Mouse (Mus musculus) granulocyte monocyte progenitor cell, adult 5-6 weeks (primary cell): Measurements from ENCODE around the gene Syngap1. TPM values are rescaled to one million over a fixed set of nuclear protein-coding genes. Genes with fewer than 3 reads are reported as not detected.
"Not testable (repeated sequence)": the region's sequence is repeated elsewhere in the genome, so short reads cannot be mapped to it uniquely, and the experiment has no call there.

Experiments
- ATAC-seq: replicated peaks from 2 replicates; pipeline ENCODE4 v1.8.0; 2016; ENCODE audit warnings: mild to moderate bottlenecking, moderate TSS enrichment, inconsistent platforms; ENCODE audit not compliant: poor library complexity, severe bottlenecking
- total RNA-seq, 2 experiments: library from RNA; stranded (forward) in 1 of 2; stranded (reverse) in 1 of 2; fragments of 200-712, 200-1000 nt in 1 of 2; fragments of >200 nt in 1 of 2; fragmentation: Nextera tagmentation in 1 of 2; gene quantifications; 2 replicates each; pipeline ENCODE4 v1.2.3; 2014 to 2017

Gene Syngap1
- total RNA-seq, 2 experiments from 2014 or later: 0.31 to 10.1 TPM

- no peak for ATAC-seq
Observed at GRCm38 (mm10) chr17:26951952-26952877, 11.2 kb downstream of the Syngap1 start.

- no peak for ATAC-seq
Observed at GRCm38 (mm10) chr17:26953201-26953600, 12.1 kb downstream of the Syngap1 start.

GRCm38 (mm10) chr17:26953726-26954125 is 12.7 kb downstream of the Syngap1 start:
- ATAC-seq: no peak

- no peak for ATAC-seq
Observed at GRCm38 (mm10) chr17:26956309-26956708, 15.3 kb downstream of the Syngap1 start.

GRCm38 (mm10) chr17:26956895-26957294 is 15.8 kb downstream of the Syngap1 start:
- ATAC-seq: no peak

GRCm38 (mm10) chr17:26957872-26958271 is 16.8 kb downstream of the Syngap1 start:
- no peak for ATAC-seq

- ATAC-seq: no peak
Observed at GRCm38 (mm10) chr17:26958880-26959279, 17.8 kb downstream of the Syngap1 start.

- no peak for ATAC-seq
Observed at GRCm38 (mm10) chr17:26959815-26960214, 18.8 kb downstream of the Syngap1 start.

GRCm38 (mm10) chr17:26961572-26962240 is 20.7 kb downstream of the Syngap1 start:
- ATAC-seq: no peak

GRCm38 (mm10) chr17:26966993-26967392 is 25.9 kb downstream of the Syngap1 start:
- ATAC-seq: no peak

- ATAC-seq: no peak
Observed at GRCm38 (mm10) chr17:26967477-26967876, 26.4 kb downstream of the Syngap1 start.

GRCm38 (mm10) chr17:26968200-26968611 is 27.2 kb downstream of the Syngap1 start:
- ATAC-seq: no peak

- ATAC-seq: no peak
Observed at GRCm38 (mm10) chr17:26969257-26969656, 28.2 kb downstream of the Syngap1 start.

GRCm38 (mm10) chr17:26970221-26970620 is 29.2 kb downstream of the Syngap1 start:
- ATAC-seq: no peak

- ATAC-seq: no peak
Observed at GRCm38 (mm10) chr17:26971247-26971905, 30.3 kb downstream of the Syngap1 start.

- ATAC-seq: no peak
Observed at GRCm38 (mm10) chr17:26972107-26972506, 31.1 kb downstream of the Syngap1 start.

GRCm38 (mm10) chr17:26972703-26973574 is 31.9 kb downstream of the Syngap1 start, which contains the start of gene Zbtb9:
Gene Zbtb9, plus strand, starts transcription at chr17:26973167.
- peak; percentile 98 for ATAC-seq

- ATAC-seq: no peak
Observed at GRCm38 (mm10) chr17:26974547-26974946, 33.5 kb downstream of the Syngap1 start.

GRCm38 (mm10) chr17:26975415-26975814 is 34.4 kb downstream of the Syngap1 start:
- no peak for ATAC-seq

- not testable (repeated sequence) for ATAC-seq
Observed at GRCm38 (mm10) chr17:26977354-26977753, 36.3 kb downstream of the Syngap1 start.
